Mouse (Mus musculus) large intestine, adult 2 months (tissue): Measurements from ENCODE around the gene Shroom3. TPM values are rescaled to one million over a fixed set of nuclear protein-coding genes. Genes with fewer than 3 reads are reported as not detected.

Experiments
- DNase-seq: peaks from one replicate; pipeline ENCODE4 v3.0.0-alpha.2; 2012; ENCODE audit warnings: low read depth, low spot score
- WGBS: fragments of 180-500 bp; shearing (Covaris S2); methylation state at CpG from one replicate; pipeline ENCODE4 v1.1.7; 2018; 5-methylcytosine and 5-hydroxymethylcytosine counted together
- polyA plus RNA-seq: library from polyadenylated mRNA; depleted of rRNA; stranded (reverse); fragments of >200 nt; gene quantifications from 2 replicates; pipeline ENCODE4 v1.2.3, GENCODE M21; 2012

Shroom3 gene
- polyA plus RNA-seq, 1 experiment, result 53.2 TPM

- no peak for DNase-seq
- 59% methylated on average over 4 of the region's 4 CpGs for WGBS
Observed at GRCm38 (mm10) chr5:92839314-92839713, 156.1 kb downstream of the Shroom3 start.

GRCm38 (mm10) chr5:92841474-92841873 is 158.2 kb downstream of the Shroom3 start:
- DNase-seq, result no peak
- WGBS, result 34% methylated on average over 5 of the region's 5 CpGs

GRCm38 (mm10) chr5:92842417-92842816 is 159.2 kb downstream of the Shroom3 start:
- no peak for DNase-seq
- 23% methylated on average over 8 of the region's 8 CpGs for WGBS

GRCm38 (mm10) chr5:92842881-92843280 is 159.6 kb downstream of the Shroom3 start:
- 26% methylated on average over 3 of the region's 3 CpGs for WGBS

GRCm38 (mm10) chr5:92843850-92844785 is 160.9 kb downstream of the Shroom3 start:
- DNase-seq, result no peak
- WGBS, result 84% methylated on average over 20 of the region's 20 CpGs

More at GRCm38 (mm10) chr5:92842881-92843280, 159.6 kb downstream of the Shroom3 start:
- DNase-seq, result no peak

- 34% methylated on average over 6 of the region's 6 CpGs for WGBS
- no peak for DNase-seq
Observed at GRCm38 (mm10) chr5:92849743-92850142, 166.5 kb downstream of the Shroom3 start.

GRCm38 (mm10) chr5:92850925-92851324 is 167.7 kb downstream of the Shroom3 start:
- 78% methylated on average over 3 of the region's 3 CpGs for WGBS
- no peak for DNase-seq

- no peak for DNase-seq
- 57% methylated on average over 4 of the region's 4 CpGs for WGBS
Observed at GRCm38 (mm10) chr5:92854983-92855382, 171.7 kb downstream of the Shroom3 start.

GRCm38 (mm10) chr5:92856346-92856745 is 173.1 kb downstream of the Shroom3 start:
- DNase-seq, result no peak
- 30% methylated on average over 15 of the region's 15 CpGs for WGBS

GRCm38 (mm10) chr5:92857177-92857576 is 173.9 kb downstream of the Shroom3 start:
- 24% methylated on average over 7 of the region's 7 CpGs for WGBS
- DNase-seq, result no peak

- 76% methylated on average over 3 of the region's 3 CpGs for WGBS
- DNase-seq, result no peak
Observed at GRCm38 (mm10) chr5:92858104-92858503, 174.9 kb downstream of the Shroom3 start.

GRCm38 (mm10) chr5:92858576-92858975 is 175.3 kb downstream of the Shroom3 start:
- DNase-seq, result no peak

GRCm38 (mm10) chr5:92861416-92862112 is 178.3 kb downstream of the Shroom3 start:
- no peak for DNase-seq
- 45% methylated on average over 10 of the region's 10 CpGs for WGBS

More at GRCm38 (mm10) chr5:92858576-92858975, 175.3 kb downstream of the Shroom3 start:
- WGBS, result 63% methylated on average over 4 of the region's 4 CpGs

GRCm38 (mm10) chr5:92865090-92865489 is 181.9 kb downstream of the Shroom3 start:
- DNase-seq, result no peak
- WGBS, result 83% methylated on average over 4 of the region's 4 CpGs

- DNase-seq, result no peak
- WGBS, result 63% methylated on average over 8 of the region's 8 CpGs
Observed at GRCm38 (mm10) chr5:92866546-92866945, 183.3 kb downstream of the Shroom3 start.

GRCm38 (mm10) chr5:92867253-92867652 is 184.0 kb downstream of the Shroom3 start:
- 82% methylated on average over 4 of the region's 4 CpGs for WGBS
- DNase-seq, result no peak

GRCm38 (mm10) chr5:92868231-92868630 is 185.0 kb downstream of the Shroom3 start:
- WGBS, result 83% methylated on average over 2 of the region's 2 CpGs
- DNase-seq, result no peak

GRCm38 (mm10) chr5:92871048-92871447 is 187.8 kb downstream of the Shroom3 start:
- no peak for DNase-seq
- WGBS, result 16% methylated on average over 3 of the region's 3 CpGs

GRCm38 (mm10) chr5:92872182-92872581 is 188.9 kb downstream of the Shroom3 start:
- whole genome bisulfite sequencing, result 72% methylated on average over 4 of the region's 4 CpGs
- no peak for DNase-seq

GRCm38 (mm10) chr5:92872991-92873390 is 189.8 kb downstream of the Shroom3 start:
- WGBS, result 49% methylated on average over 2 of the region's 2 CpGs
- no peak for DNase-seq

GRCm38 (mm10) chr5:92873518-92873917 is 190.3 kb downstream of the Shroom3 start:
- no peak for DNase-seq
